Mouse (Mus musculus) cerebellum, adult 2 months (tissue): ENCODE results near the gene Rhbdl1.

ENCODE experiments used
- CTCF ChIP-seq: fragments of 200-500 bp; IDR thresholded peaks from 2 replicates; pipeline ENCODE4 v1.5.1; 2011; ENCODE audit warnings: low read depth, mild to moderate bottlenecking, control low read depth, low read length, moderate library complexity, borderline replicate concordance; ENCODE audit not compliant: insufficient read depth
- POLR2A ChIP-seq: fragments of 200-500 bp; IDR thresholded peaks from 2 replicates; pipeline ENCODE4 v1.6.1; 2011; ENCODE audit warnings: low read length, control low read depth, borderline replicate concordance; ENCODE audit not compliant: insufficient read depth

- TF ChIP-seq POLR2A (no peak), CTCF (no peak)
Observed at GRCm38 (mm10) chr17:25869498-25869897, 32.4 kb upstream of the Rhbdl1 start.
